Mouse (Mus musculus) common myeloid progenitor, adult 5-6 weeks (primary cell): ENCODE results near the gene Mob1b. TPM values are rescaled to one million over a fixed set of nuclear protein-coding genes. Genes with fewer than 3 reads are reported as not detected.

ENCODE experiments used
- ATAC-seq: replicated peaks from 2 replicates; pipeline ENCODE4 v1.8.0; 2016; ENCODE audit warnings: low read depth, mild to moderate bottlenecking, moderate TSS enrichment, inconsistent platforms; ENCODE audit not compliant: poor library complexity, severe bottlenecking
- total RNA-seq: library from RNA; stranded (forward); fragments of 200-1000, 187-1606 nt; gene quantifications from 2 replicates; pipeline ENCODE4 v1.2.3, GENCODE M21; 2017

Gene Mob1b
- 14.0 and 22.7 TPM in 2 replicates for total RNA-seq

DNA sequence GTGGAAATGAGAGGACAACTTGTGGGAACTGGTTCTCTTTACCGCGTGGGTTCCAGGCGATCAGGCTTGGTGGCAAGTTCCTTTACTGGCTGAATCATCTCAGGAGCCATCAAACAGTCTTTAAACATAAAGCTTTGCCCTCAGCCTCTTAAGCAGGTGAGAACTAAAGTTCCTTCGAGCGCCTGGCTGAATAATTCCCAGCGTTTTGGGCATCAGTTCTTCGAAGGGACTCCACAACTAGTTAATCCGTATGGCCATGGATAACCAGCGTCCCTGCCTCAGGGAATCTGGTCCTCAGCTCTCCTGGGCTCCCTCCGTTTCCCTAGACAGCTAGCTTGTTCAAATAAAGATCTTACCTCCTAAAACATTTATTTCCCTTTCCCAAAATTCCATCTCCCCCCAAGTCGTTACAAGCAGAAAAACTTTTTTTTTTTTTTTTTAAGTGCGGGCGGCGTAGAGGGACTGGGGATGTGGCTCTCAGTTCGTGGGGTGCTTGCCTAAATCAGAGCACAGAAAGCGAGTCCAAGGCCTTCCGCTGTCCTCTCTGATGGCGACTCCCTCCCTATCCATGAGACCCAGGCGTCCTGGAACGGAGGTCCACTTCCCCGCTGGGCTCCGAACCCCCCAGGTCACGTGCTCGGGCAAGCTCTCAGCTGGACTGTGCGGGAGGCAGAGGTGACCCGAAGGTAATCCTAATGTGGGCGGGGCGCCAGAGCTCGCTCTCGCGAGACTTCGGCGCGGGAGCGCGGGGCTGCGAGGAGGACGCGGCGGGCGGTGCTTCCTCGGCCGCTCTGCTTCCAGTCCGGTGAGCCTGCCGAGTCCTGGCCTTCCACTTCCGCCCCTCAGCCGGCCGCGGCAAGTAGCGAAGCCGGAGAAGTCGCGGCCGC, at the start of gene Mob1b:
Gene Mob1b, plus strand, starts transcription at position 740 of the 887 bp plus-strand sequence.
- peak; percentile 71 for ATAC-seq

DNA sequence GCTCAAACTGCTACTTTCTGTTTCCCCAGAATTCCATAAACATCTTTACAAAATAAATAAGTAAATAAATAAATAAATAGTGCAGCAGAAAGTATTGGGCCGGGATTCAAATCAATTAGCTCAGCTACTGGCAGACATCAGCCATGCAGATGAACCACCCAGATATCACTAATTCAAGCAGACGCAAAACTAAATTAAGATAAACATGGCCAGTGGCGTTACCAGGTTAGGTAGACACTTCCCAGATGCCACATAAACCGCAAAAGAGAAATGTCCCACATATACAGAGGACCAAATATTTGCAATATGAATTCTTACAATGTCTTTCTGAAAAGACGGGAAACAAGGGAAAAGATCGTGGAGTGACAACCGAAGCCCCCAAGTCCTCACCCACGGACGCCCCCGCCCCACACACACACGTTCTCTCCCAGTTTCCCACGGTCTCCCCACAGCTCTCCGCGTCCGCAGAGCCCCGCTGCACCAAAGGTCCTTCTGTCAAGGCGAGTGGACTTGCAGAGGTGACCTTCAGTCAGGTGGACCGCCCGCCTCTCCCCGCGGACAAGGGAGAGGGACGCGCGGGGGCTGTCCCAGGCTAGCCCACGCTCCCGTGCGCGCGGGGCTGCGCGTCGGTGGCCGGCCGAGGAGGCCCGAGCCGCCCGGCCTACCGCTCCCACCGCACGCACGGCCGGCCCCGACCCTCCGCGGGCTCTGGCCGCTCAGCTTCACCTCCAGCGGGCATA, 45.8 kb upstream of the Mob1b start:
- ATAC-seq: peak; percentile 0; the same call in 1 of the 2 replicates

DNA sequence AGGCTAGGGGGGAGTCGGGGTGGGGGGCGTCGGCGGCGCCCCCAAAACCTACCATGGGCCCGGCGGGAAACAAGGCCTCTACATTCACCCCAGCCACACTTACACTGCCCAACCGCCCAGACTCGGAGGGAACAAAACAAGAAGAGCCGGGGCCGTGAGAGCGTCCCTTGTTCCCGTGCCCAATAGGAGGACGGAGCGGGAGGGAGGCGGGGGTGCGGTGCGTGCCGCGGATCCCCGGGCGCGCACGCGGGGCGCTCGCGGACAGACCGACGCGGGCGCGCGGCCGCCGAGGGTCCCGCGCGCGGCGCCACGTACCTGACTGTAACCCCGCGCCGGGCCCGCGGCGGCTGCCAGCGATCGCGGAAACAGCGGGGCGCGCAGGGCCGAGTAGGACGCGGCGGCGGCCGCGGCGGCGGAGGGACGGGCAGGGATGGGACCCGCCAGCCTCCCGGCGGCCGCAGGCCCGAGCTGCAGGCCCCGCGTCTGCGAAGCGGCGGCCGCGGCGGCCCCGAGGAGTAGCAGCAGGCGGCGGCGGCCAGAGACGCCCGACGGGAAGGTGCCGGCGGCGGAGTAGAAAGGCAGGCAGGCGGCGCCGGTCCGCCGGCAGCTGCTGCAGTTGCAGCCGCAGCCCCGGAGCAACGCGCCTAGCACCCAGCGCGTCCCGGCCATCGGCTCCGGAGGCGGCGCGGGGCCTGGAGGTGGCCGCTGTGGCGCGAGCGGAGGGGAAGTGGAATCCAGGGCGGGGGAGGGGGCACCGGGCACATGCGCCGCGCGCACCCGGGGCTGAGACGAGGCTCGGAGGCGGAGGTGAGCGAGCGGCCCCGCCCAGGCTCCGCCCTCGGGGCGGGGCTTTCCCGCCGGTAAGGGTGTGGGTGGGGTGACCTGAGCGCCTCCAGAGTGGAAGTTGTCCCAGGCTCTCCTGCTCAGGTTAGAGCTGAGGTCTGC, 44.9 kb upstream of the Mob1b start, which contains the start of gene Grsf1:
Gene Grsf1, minus strand, starts transcription at position 729 of the 945 bp plus-strand sequence.
- ATAC-seq: peak; percentile 82

DNA sequence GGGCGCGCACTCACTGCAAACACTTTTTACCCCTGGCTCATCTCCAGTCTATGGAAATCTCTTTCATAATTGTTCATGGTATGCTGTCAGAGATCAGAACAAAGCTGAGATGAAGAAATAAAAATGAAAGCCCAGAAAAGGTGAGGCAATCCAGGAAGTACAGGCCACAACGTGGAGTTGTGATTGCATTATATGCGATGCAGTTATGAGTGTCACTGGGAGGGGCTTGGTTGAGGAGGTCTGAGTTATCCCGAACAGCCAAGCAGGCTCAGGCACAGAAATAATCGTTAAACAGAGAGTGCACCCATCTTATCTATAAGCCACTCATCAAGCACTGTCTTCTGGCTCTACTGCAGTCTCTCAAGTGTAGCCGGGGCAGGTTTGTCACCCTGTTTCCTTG, 41.7 kb upstream of the Mob1b start:
- ATAC-seq: peak; percentile 31

DNA sequence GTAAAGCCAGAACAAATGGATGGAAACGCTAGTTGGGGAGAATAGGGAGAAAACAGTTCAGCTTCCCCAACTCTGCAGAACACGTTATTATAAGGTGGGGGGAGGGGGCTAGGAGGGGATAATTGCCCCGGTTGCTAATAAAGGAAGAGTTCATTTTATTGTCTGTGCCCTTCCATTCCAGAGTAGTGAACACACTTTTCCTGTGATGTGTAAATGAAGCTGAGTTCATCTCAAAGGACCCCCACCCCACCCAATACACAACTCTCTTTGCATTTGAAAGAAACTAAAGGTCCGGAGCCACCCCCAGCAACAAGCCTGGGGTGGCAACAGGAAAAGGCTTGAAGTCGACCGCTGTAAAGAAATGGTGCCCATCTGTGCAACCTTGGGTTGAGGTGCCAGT, 41.3 kb upstream of the Mob1b start:
- no peak for ATAC-seq

DNA sequence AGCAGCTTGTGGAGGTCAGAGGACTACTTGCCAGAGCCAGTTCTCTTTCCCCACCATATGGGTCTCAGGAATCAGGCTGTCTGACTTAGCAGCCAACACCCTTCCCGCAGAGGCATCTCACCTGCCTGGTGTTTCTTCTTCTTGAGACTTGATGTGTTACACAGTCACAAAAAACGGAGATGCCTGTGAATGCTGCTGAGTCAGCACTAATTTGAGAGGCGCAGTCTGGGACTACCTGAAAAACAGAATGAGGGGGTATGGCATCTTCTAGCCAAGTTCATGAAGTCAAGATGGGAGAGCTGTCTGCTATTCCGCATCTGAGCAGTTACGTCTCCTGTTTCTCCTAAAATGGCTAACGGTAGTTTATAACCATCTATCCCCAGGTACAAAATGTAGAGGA, 40.1 kb upstream of the Mob1b start:
- no peak for ATAC-seq

DNA sequence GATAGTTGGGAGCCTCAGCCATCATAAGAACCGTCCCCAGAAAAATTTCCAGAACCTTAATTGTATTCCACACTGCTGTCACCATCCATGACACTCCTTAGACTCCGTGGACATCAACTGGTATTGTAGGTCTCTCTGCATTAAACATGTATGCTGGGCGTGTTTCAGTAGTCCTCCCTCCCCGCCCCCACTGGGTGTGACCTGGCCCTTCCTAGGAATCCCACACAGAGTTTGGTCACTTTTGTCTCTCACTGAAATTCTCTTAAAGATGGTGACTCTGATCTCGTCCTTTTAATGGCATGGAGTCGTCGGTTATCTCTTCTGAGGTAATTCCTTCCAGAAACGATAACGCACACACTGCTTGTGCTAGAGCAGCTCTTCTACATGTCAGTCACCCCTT, 36.9 kb upstream of the Mob1b start:
- ATAC-seq: no peak

DNA sequence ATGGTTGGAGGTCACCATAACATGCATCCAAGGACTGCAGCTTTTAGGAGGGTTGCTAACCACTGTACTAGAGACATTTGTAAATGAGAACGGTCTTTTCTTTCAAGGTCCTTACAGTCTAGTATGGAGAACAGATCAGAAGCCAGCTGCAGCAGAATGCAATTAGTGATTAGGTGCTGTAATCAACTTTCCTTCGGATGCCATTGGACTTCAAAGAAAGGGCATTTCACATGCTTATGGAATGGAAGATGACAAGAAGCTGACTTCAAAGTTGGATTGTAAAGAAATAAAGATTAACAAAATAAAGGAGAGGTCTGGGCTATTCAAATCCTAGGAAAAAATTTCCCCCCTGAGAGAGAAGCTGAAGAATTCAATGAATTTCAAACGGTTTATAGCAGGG, 36.4 kb upstream of the Mob1b start:
- ATAC-seq: no peak

DNA sequence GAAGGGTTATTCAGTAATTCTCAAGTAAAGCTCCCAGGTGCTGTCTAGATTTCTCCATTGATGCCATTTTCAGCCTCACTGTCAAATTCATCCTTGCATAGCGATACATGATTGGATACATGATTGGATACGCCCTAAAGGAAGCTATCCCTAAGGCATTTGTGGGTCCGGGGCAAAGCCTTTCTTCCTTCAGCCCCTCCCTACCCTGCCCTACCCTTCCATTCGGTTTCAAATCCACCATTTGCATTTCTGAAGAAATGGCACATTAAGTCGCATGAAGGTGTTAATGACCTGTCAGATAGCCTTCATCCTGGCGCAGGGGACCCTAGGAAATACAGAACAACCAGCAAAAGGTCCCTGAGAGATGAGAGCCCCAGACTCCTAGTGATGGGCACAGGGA, 35.3 kb upstream of the Mob1b start:
- no peak for ATAC-seq

DNA sequence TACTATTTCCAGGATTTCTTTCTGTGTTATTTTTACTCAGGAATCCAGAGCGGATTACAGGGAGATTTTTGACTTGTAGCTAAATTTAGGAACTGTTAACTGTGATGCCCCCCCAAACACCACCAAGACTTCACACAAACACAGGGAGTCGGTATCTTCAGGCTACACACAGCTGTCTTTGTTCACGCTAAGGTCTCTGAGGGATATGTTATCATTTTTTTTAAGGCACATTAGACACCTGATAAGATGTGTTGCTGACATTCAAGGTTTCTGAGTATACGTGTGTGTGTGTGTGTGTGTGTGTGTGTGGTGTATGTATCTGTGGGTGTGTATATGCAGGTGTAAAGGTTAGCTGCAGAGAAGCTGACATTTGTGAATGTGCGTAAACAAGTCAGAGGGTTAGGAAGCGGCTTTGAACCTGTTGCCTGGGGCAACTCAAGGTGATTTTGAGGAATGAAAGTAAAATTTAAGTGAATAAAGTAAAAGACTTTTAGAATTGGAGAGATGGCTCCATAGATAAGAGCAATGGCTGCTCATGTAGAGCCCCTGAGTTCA, 34.8 kb upstream of the Mob1b start:
- ATAC-seq: no peak

DNA sequence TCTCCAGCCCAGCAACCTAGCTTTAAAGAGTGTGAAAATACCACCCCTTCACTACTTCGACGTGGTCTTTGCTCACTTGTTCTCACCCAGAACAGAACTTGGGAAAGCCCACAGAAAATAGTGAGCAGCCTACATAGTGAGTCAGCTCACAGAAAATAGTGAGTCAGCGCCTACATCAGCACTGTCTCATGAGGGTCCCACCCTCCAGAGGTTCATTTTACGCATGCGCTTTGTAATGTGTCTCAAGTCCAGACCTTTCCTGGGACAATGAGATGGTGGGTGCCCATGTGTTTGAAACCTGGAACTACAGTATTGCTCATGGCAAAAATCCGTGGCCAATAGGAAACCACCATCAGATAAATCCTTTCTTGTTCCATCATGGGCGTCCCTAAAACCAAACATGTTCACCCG, 32.7 kb upstream of the Mob1b start:
- ATAC-seq: peak; percentile 45

DNA sequence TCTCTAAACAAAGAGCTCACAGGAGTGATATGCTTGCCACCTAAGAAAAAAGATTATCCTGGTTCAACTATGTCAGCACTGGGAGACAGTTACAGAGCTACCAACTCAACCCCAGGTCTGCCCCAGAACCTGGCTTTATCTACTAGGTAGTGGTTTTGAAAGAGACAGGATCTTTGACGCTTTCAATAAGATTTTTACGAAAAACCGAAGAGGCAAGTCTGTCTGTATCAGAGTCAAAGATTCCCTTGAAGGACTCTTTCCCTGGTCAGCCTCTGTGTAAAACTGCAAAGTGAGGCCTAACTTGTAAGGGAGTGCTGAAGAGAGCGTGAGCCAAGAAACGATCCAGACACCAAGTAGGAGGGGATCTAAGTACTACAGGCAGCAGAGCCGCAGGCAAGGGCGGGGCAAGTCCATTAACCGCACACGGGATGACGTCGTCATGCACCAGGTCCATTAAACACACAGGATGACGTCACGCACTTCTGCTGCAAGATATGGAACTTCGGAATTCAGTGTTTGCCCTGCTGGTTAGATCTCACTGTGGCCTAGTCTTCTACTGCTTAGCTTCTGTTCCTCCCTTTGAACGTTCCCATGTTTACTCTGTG, 32.0 kb upstream of the Mob1b start:
- peak; percentile 27; the same call in 1 of the 2 replicates for ATAC-seq

DNA sequence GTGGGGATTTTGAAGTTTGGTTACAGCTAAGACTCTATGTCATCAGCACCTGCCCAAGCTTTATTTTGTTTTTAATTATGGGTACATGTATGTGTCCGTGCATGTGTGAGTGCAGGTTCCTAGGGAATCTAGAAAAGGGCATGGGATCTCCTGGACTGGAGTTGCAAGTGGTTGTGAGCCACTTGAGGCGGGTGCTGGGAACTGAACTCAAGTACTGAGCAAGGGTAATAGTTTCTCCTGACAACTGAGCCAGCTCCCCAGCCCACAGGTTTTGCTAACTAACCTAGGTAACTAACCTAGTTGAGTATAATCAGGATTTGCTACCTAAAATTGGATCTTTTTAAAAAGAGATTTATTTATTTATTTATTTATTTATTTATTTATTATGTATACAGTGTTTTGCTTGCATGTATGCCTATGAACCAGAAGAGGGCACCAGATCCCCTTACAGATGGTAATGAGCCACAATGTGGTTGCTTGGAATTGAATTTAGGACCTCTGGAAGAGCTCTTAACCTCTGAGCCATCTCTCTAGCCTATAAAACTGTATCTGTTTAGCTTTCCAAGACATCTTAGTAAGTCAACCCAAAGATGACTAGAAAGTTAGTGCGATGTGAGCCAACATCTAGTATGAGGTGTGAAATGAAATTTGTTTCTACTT, 31.2 kb upstream of the Mob1b start:
- ATAC-seq: peak; percentile 84

DNA sequence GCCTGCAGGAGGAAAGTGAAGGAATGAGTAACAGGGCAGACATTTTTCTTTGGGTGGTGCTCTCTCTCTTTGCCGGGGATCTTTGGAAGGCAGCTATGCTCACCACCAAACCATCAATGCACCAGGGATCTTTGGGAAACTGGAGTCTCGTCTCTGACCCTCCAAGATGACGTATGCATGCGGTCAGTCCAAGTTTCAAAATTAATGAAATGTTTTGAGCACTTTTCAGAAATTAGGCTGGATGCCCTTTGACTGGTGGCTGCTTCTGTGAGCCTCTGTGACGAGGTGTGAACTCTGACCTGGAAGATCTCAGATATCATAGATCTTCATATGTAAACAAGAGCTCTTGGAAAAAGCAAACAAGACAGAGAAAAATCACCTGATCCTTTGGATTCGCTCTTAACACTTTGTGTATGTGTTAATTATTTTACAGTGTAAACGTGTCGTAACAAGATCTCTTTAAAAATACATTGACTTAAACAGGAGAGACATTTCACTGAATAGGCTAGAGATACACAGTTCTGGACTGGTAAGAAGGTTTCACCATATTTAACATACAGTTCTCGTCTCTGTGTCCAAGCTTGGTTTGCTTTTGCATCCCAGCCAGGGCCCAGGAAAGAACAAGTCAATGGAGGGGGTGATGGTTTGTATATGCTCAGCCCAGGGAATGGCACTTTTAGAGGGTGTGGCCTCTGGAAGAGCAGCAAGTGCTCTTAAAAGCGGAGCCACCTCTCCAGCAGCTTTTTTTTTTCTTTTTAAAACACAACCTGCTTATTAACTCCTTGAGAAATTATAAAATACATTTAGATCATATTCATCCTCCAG, 29.8 kb upstream of the Mob1b start:
- ATAC-seq: no peak

DNA sequence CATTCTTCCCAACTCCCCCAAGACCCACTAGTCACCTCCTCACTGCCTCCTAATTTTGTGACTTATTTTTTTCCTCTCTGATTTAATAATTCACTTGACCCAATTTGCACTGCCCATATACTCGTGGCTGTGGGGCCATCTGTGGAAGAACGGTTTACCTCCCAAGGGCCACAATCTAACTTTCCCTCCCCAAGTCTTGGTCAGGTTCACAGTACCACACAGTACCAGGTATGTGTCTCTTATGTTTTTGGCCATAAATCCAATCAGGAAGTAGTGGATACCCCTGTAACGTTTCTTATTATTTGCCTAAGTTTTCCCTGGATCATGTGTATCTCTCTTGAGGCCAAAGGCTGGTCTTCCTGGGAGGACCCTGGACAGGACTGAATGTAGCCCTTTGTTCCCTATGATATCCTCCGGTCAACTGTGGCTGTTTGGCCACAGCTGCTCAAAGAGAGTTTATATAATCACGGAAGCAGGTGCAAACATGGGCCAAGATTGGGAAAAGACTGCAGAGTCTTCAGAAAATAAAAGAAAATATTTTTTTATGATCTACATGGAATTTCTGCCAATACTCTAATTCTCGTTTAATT, 29.1 kb upstream of the Mob1b start:
- ATAC-seq: no peak

DNA sequence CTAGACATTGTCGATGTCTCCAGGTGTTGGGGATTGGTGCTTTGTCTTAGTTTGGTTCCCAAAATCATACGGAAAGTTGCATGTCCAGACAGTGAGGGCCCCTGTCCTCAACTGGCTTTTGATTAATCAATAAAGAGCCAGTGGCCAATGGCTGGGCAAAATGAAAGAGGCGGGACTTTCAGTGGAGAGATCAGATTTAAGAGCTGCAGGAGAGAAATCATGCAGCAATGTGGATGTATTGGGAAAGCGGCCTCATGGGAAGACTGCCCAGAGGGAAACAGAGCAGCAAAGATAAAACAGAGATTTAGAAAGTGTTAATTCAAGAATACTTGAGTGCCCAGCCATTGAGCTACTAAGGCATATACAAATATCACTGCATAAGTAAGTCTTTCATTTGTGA, 28.1 kb upstream of the Mob1b start:
- no peak for ATAC-seq

DNA sequence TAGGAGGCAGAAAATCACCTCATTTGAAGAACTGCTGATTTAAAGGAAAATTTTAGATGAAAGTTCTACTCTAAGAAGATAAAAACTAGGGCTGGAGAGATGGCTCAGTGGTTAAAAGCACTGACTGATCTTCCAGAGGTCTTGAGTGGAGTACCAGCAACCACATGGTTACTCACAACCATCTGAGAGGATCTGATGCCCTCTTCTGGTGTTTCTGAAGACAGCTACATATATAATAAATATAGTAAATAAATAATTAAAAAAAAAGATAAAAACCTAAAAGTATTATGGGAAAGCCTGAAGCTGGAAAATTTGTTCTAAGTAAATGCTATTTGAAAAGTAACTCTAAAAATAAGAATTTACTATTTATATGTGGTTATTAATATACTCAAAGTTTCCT, 27.6 kb upstream of the Mob1b start:
- ATAC-seq: no peak

DNA sequence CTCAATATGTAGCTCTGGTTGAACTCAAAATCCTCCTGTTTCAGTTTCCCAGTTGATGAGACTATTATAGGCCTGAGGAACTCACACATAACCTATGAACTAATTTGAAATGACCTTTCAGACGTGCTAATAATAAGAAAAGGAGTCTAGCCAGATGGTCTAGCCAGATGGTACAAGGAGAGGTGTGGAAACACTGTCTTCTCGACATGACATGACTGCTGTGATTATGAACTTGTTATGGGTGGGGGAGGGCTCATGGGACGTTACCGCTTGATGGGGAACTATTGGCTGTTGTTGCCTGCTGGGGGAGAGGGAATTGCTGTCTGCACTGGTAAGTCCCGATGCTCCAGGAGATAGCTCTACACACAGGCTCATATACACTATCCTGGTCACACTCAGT, 23.4 kb upstream of the Mob1b start:
- no peak for ATAC-seq
